Mouse (Mus musculus) intestine, embryonic 15.5 days (tissue): ENCODE data around the gene Olfr172. TPM values are rescaled to one million over a fixed set of nuclear protein-coding genes. Genes with fewer than 3 reads are reported as not detected.

Experiments
- ATAC-seq: fragments of 200-750 bp; cut with Nextera tagmentation; 2 replicates; pipeline ENCODE4 v1.8.0; 2017; ENCODE audit warnings: moderate TSS enrichment, moderate library complexity
- H3K27ac ChIP-seq: fragments of 300-500 bp; sonication (generic); 2 replicates; pipeline ENCODE4 v1.5.1; 2015; ENCODE audit warnings: mild to moderate bottlenecking, inconsistent platforms
- H3K27me3 ChIP-seq: fragments of 300-500 bp; sonication (generic); replicated peaks from 2 replicates; pipeline ENCODE4 v1.6.1; 2015; ENCODE audit warnings: inconsistent platforms
- H3K36me3 ChIP-seq: fragments of 300-500 bp; sonication (generic); 2 replicates; pipeline ENCODE4 v1.6.1; 2015; ENCODE audit warnings: inconsistent platforms
- H3K4me1 ChIP-seq: fragments of 300-500 bp; sonication (generic); replicated peaks from 2 replicates; pipeline ENCODE4 v1.6.1; 2015; ENCODE audit warnings: inconsistent platforms
- H3K4me2 ChIP-seq: fragments of 300-500 bp; sonication (generic); replicated peaks from 2 replicates; pipeline ENCODE4 v1.6.1; 2015; ENCODE audit warnings: mild to moderate bottlenecking, inconsistent platforms
- H3K4me3 ChIP-seq: fragments of 300-500 bp; sonication (generic); replicated peaks from 2 replicates; pipeline ENCODE4 v1.5.1; 2015; ENCODE audit warnings: inconsistent platforms
- H3K9ac ChIP-seq: fragments of 300-500 bp; sonication (generic); 2 replicates; pipeline ENCODE4 v1.6.1; 2015; ENCODE audit warnings: inconsistent platforms
- H3K9me3 ChIP-seq: fragments of 300-500 bp; sonication (generic); 2 replicates; pipeline ENCODE4 v1.6.1; 2016; ENCODE audit warnings: inconsistent platforms
- WGBS: fragments of 180-500 bp; shearing (Covaris S2); methylation state at CpG from one replicate; pipeline ENCODE4 v1.1.7; 2015; 5-methylcytosine and 5-hydroxymethylcytosine counted together
- polyA plus RNA-seq: library from polyadenylated mRNA; unstranded; fragments of >200 nt; fragmentation: Nextera tagmentation; extraction: Ambion mirVana; gene quantifications from 2 replicates; pipeline ENCODE4 v1.2.1, GENCODE M21; 2015

The Olfr172 gene
- polyA plus RNA-seq: not detected in 2 replicates

DNA sequence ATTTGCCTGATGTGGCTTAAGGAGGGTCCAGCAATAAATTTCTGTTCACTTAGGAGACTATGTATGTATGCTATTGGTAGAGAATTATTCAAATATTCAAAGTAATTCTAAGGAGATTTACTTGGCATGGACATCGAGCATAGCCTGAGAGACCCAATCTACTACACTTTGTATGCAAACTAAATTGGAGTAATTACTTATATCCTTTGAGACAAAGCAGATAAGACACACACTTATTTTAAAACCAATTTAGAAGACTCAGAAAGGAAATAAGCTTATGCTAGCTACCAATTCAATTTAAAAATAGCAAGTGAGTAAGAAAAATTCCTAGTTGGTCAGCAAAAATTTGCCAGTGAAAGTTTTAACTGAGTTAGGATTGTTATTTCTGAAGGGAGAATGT lies at the start of gene Olfr172:
Gene Olfr172, minus strand, starts transcription at position 101 of the 400 bp plus-strand sequence.
- Histone ChIP-seq H3K4me1 (no peaks in the 10 kb centered on the region), H3K27ac (no peak within 1 kb of the TSS), H3K27me3 (no peaks in the 10 kb centered on the region), H3K9me3 (no peaks in the 10 kb centered on the region), H3K36me3 (no peaks in the 10 kb centered on the region), H3K9ac (no peak within 1 kb of the TSS), H3K4me2 (no peak within 1 kb of the TSS), H3K4me3 (no peak within 1 kb of the TSS)
- ATAC-seq: no peak
- 88% methylated on average over 1 of the region's 1 CpGs for WGBS

DNA sequence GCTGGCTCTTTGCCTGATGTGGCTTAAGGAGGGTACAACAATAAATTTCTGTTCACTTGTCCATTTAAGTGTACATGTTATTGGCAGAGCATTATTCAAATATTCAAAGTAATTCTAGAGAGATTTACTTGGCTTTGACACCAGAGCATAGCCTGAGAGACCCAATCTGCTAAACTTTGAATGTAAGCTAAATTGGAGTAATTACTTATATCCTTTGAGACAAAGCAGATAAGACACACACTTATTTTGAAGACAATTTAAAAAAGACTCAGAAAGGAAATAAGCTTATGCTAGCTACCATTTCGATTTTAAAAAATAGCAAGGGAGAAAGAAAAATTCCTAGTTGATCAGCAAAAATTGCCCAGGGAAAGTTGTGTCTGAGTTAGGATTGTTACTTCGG lies 37.2 kb upstream of the Olfr172 start, which contains the start of gene Olfr173:
Gene Olfr173, minus strand, starts transcription at position 101 of the 400 bp plus-strand sequence.
- Histone ChIP-seq H3K4me2 (no peak within 1 kb of the TSS), H3K9ac (no peak within 1 kb of the TSS), H3K27me3 (no peaks in the 10 kb centered on the region), H3K27ac (no peak within 1 kb of the TSS), H3K36me3 (no peaks in the 10 kb centered on the region), H3K9me3 (no peaks in the 10 kb centered on the region), H3K4me3 (no peak within 1 kb of the TSS), H3K4me1 (no peaks in the 10 kb centered on the region)
- 76% methylated on average over 2 of the region's 2 CpGs for WGBS
- ATAC-seq: no peak

DNA sequence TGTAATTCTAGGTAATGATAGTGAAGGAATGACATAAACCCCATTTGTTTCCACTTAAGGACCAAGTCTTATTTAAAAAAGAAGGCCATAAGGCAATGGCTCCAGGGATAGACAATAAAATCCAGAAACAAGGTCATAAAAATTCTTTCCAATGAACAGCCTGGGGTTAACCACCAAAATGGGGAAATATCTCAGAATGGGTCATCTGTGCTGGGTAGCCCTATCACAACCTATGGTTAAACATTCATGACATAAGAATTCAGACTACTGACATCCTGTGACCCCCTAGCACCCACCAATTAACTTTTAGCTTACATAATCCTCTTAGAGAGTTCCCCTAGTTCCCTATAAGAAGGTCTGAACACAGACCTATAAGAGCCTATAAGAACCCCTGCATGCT lies 6.8 kb downstream of the Olfr172 start:
- no peak overlapping the region for H3K27ac ChIP-seq
- H3K27me3 ChIP-seq: no peaks in the 10 kb centered on the region
- ATAC-seq: no peak

DNA sequence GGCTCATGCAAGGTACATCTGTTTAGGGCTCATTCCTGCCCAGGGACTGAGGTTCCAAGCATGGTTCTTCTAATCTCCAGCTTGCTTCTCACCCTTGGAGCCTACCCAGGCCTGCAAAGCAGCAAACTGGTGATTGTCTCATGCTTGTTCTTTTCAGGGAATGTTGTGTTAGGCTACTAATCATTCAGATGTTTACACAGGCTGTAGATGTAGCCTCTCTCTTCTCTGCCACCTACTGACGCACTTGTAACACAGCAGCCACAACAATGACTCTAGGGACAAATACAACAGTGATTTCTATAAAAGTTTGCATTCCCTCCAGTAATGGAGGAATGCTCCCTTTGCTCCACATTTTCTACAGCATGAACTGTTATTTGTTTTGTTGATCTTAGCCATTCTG lies 11.7 kb downstream of the Olfr172 start:
- no peak overlapping the region for H3K9ac ChIP-seq
- peak; percentile 51; the same call in 1 of the 2 replicates for ATAC-seq
- 24% methylated on average over 1 of the region's 1 CpGs for WGBS

More for the DNA sequence above, 6.8 kb downstream of the Olfr172 start:
- no peaks in the 10 kb centered on the region for H3K36me3 ChIP-seq
- H3K9ac ChIP-seq: no peak overlapping the region
- H3K4me1 ChIP-seq: no peaks in the 10 kb centered on the region
- no peaks in the 10 kb centered on the region for H3K9me3 ChIP-seq
- no peak overlapping the region for H3K4me2 ChIP-seq
- no peak overlapping the region for H3K4me3 ChIP-seq

DNA sequence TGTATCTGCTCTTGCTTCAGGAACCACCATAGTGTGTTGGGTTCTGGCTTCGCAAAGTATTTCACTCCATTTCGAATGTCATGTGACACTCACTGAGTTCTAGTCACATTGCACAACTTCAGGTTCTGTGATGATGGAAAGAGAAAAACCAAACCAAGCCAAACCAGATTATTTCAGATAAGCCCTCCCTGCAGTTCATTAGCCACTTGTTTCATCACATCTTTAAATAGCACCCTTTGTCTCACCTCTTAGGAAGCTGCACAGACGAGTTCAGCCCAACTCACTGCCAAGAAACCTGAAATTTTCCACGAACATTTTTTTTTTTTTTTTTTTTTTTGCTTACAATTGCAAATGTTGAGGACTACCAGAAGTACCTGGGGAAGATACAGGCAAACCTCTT lies 16.3 kb downstream of the Olfr172 start:
- WGBS: 70% methylated on average over 4 of the region's 4 CpGs

More for the DNA sequence above, 11.7 kb downstream of the Olfr172 start:
- no peak overlapping the region for H3K4me2 ChIP-seq
- H3K27me3 ChIP-seq: no peaks in the 10 kb centered on the region
- no peak overlapping the region for H3K27ac ChIP-seq
- no peaks in the 10 kb centered on the region for H3K4me1 ChIP-seq
- H3K9me3 ChIP-seq: no peaks in the 10 kb centered on the region
- no peak overlapping the region for H3K4me3 ChIP-seq
- H3K36me3 ChIP-seq: no peaks in the 10 kb centered on the region

DNA sequence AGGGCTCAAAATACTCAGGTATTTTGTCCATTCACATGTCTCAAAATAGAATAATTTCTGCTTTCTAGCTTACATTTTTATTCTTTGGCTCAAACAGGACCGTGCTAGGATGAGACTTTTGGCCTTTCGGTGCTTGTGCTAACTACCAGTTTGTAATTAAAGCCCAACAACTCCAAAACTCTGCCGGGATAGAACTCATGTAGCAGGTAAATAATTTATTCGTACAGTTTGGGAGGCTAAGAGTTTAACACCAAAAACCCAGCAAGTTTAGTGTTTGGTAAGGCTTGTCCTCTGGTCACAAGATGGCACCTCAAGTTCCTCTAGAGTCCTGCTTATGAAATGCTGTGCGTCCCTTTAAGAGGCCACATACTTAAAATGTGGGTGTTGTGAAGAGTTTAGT lies 22.2 kb downstream of the Olfr172 start:
- WGBS: 92% methylated on average over 5 of the region's 5 CpGs
- H3K27me3 ChIP-seq: no peaks in the 10 kb centered on the region
- H3K4me2 ChIP-seq: no peak overlapping the region
- no peaks in the 10 kb centered on the region for H3K4me1 ChIP-seq
- no peak overlapping the region for H3K27ac ChIP-seq
- ATAC-seq: no peak
- H3K9ac ChIP-seq: no peak overlapping the region
- no peaks in the 10 kb centered on the region for H3K9me3 ChIP-seq
- no peaks in the 10 kb centered on the region for H3K36me3 ChIP-seq
- no peak overlapping the region for H3K4me3 ChIP-seq

More for the DNA sequence above, 16.3 kb downstream of the Olfr172 start:
- H3K9me3 ChIP-seq: no peaks in the 10 kb centered on the region
- ATAC-seq: no peak
- H3K4me1 ChIP-seq: no peaks in the 10 kb centered on the region
- H3K27ac ChIP-seq: no peak overlapping the region
- no peak overlapping the region for H3K4me2 ChIP-seq
- no peak overlapping the region for H3K4me3 ChIP-seq
- no peak overlapping the region for H3K9ac ChIP-seq
- no peaks in the 10 kb centered on the region for H3K27me3 ChIP-seq
- H3K36me3 ChIP-seq: no peaks in the 10 kb centered on the region

DNA sequence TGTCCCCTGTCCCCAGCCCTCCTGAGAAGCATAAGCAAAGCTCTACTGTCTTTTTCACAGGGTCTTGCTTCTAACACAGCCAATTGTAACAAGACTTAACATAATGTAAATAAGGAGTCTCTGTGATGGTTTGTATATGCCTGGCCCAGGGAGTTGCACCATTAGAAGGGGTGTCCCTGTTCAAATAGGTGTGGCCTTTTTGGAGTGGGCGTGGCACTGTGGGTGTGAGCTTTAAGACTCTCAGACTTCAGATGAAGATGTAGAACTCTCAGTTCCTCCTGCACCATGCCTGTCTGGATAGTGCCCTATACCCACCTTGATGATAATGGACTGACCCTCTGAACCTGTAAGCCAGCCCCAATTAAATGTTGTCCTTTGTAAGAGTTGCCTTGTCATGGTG lies 24.2 kb downstream of the Olfr172 start:
- no peak overlapping the region for H3K4me3 ChIP-seq
- H3K9ac ChIP-seq: no peak overlapping the region
- 97% methylated on average over 1 of the region's 1 CpGs for WGBS
- no peak overlapping the region for H3K27ac ChIP-seq
- H3K4me2 ChIP-seq: no peak overlapping the region
- ATAC-seq: no peak; the same call in 1 of the 2 replicates
- no peaks in the 10 kb centered on the region for H3K27me3 ChIP-seq
- no peaks in the 10 kb centered on the region for H3K4me1 ChIP-seq
- H3K9me3 ChIP-seq: no peaks in the 10 kb centered on the region
- peaks cover 5% of the 10 kb centered on the region for H3K36me3 ChIP-seq

DNA sequence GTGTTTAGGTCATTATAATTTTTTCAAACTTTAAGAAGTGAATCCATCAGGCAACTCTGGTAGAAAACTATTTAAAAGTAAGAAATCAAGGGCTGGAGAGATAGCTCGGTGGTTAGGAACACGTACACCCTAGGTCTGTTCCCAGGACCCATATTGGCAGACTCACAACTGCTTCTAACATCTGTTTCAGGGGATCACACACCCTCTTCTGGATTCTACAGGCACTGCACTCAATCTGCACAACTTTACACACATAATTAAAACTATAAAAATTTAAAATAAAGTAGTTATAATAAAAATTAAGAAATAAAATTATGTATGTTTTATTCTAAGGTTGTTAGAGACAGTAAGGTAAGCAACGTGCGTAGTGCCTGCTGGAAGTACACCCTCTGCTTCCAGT lies 24.8 kb downstream of the Olfr172 start:
- H3K36me3 ChIP-seq: peaks cover 5% of the 10 kb centered on the region
- no peak overlapping the region for H3K27ac ChIP-seq
- no peak overlapping the region for H3K4me2 ChIP-seq
- no peak overlapping the region for H3K4me3 ChIP-seq
- no peaks in the 10 kb centered on the region for H3K27me3 ChIP-seq
- ATAC-seq: no peak
- no peaks in the 10 kb centered on the region for H3K4me1 ChIP-seq
- 85% methylated on average over 4 of the region's 4 CpGs for WGBS
- H3K9me3 ChIP-seq: no peaks in the 10 kb centered on the region
- no peak overlapping the region for H3K9ac ChIP-seq

DNA sequence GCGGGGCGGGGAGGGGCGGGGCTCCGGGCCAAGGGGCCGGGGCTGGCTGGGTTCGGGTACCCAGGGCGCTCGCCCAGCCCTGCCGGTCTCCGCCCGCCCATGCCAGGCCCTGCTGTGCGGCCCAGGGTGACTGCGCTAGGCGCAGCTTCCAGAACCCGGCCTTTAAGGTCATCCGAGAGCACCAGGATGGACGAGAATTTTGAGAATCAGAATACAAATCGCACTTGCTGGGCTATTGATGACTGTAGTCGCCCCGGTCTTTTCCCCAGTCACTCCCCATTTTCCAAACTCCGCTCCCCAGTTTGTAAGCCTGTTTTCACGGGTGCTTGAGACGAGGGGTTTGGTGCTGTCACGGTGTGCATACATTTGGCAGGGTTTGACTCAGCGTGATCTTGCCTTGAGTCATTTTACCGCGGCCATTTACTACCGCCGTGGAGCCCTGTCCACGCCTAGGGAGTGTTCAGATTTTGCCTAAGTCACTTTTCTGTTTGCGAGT lies 34.8 kb downstream of the Olfr172 start:
- peak; percentile 95 for ATAC-seq
- Histone ChIP-seq H3K9ac (peak overlapping the region; percentile 68), H3K36me3 (peaks cover 5% of the 10 kb centered on the region; the same call in 1 of the 2 replicates), H3K27ac (peak overlapping the region; percentile 79), H3K4me1 (peaks cover 4% of the 10 kb centered on the region; the same call in 1 of the 2 replicates), H3K9me3 (no peaks in the 10 kb centered on the region), H3K4me3 (peak overlapping the region; percentile 68), H3K4me2 (peak overlapping the region; percentile 63), H3K27me3 (no peaks in the 10 kb centered on the region)
- 0% methylated on average over 28 of the region's 31 CpGs for WGBS

DNA sequence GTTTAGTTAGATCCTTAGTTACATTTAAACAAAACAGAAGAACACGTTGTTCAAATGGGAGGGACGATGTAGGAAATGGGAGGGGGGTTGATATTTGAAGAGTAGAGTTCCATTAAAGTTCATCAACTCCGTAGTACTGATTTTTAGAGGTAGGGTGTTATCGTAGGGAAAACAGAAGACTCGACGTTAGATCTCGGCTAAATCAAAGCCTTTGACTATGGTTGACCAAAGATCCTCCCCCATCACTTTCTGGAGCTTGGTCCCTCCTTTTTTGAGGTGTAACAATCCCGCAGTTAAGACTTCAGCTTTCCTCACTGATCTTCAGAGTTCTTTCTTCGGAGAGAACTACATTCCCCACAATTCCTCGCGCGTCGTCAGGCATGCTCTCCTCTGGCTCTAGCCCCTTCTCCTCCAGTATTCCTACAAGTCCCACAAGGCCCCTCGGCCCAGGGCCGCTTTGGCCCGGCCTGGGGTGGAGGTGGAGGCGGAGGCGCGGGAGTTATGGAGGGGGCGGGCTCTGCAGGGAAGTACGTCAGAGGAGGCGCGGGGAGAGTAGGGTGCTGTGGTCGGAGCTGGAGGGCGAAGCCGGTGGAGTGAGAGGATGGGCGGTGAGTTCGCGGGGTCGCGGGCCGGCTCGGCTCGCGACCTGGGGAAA lies 35.4 kb downstream of the Olfr172 start, which contains the start of gene Cldnd1:
Gene Cldnd1, plus strand, starts transcription at position 434 of the 655 bp plus-strand sequence.
- WGBS: 1% methylated on average over 35 of the region's 35 CpGs
- H3K4me1 ChIP-seq: peaks cover 4% of the 10 kb centered on the region; the same call in 1 of the 2 replicates
- H3K9me3 ChIP-seq: no peaks in the 10 kb centered on the region
- H3K36me3 ChIP-seq: peaks cover 2% of the 10 kb centered on the region; the same call in 1 of the 2 replicates
- peak within 1 kb of the TSS; percentile 63 for H3K4me2 ChIP-seq
- ATAC-seq: peak; percentile 100
- peak within 1 kb of the TSS; percentile 68 for H3K4me3 ChIP-seq
- H3K27me3 ChIP-seq: no peaks in the 10 kb centered on the region
- H3K9ac ChIP-seq: peak within 1 kb of the TSS; percentile 68
- H3K27ac ChIP-seq: peak within 1 kb of the TSS; percentile 79

DNA sequence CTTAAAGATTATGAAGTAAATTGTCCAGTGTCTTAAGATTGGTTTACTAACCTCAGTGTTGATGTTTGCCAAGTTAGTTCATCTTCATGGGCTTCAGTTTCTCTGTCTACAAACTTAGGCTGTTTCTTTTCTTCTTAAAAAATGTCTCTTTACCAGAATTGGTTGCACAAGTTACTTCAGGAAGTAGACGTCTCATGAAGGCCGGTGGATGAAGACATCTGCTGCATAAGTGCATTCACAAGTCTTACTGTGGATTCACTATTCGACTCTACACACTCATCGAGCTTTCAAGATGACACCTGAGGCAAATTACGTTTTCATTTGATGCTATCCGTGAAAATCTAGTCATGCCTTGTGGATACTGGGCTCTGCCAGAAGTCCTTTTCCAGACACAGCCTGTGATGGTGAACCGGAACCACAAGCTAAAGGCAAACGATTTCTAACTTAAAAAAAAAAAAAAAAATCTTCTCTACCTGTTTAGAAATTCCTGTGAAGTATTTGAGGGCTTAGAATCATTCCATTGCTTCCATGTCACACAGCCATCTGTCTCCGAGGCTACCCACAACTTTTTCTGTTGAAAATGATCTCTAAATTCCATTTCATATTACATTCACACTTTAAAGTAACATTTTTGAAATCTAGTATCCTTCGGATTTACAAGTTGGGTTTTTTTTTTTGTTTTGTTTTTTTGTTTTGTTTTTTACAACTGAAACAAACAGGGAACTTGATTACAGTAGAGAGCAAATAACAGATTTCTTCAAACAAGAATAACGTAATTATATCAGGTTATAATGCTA lies 36.1 kb downstream of the Olfr172 start:
- Histone ChIP-seq H3K9ac (no peak overlapping the region), H3K36me3 (no peaks in the 10 kb centered on the region), H3K4me3 (peak overlapping the region; percentile 68; the same call in 1 of the 2 replicates), H3K9me3 (no peaks in the 10 kb centered on the region), H3K27ac (no peak overlapping the region), H3K4me1 (peaks cover 4% of the 10 kb centered on the region; the same call in 1 of the 2 replicates), H3K4me2 (peak overlapping the region; percentile 63), H3K27me3 (no peaks in the 10 kb centered on the region)
- no peak for ATAC-seq
- 73% methylated on average over 11 of the region's 11 CpGs for WGBS

DNA sequence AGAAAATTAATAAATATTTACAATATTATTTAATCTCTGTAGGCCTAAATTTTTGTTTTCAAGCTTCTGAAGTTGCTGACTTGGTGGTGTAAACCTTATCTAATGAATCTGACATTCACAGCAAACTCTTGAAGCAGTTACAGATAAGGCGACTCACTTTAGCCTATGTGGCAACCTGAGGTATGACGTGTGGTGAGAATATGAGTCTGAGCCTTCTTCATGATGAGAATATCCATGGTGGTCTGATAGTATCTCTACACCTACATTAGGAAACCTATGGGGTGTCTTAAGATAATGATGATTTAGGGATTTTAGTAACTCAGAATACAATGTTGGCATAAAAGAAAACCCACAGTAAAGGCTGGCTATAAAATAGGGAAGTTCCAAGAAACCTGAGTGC lies 40.7 kb downstream of the Olfr172 start:
- Histone ChIP-seq H3K27me3 (no peaks in the 10 kb centered on the region), H3K4me1 (no peaks in the 10 kb centered on the region), H3K9ac (no peak overlapping the region), H3K4me2 (no peak overlapping the region), H3K36me3 (no peaks in the 10 kb centered on the region), H3K4me3 (no peak overlapping the region), H3K9me3 (no peaks in the 10 kb centered on the region), H3K27ac (no peak overlapping the region)
- no peak for ATAC-seq
- WGBS: 69% methylated on average over 2 of the region's 2 CpGs
